Mouse (Mus musculus): ENCODE data around the gene Epha2. TPM values are rescaled to one million over a fixed set of nuclear protein-coding genes. Genes with fewer than 3 reads are reported as not detected.

The Epha2 gene
- 3.5 and 4.7 TPM in 2 replicates for polyA plus RNA-seq (2015; fragmentation: Nextera tagmentation; extraction: Ambion mirVana)

- Histone ChIP-seq H3K27me3 (peaks cover 67% of the 10 kb centered on the region), H3K27ac (no peak within 1 kb of the TSS), H3K36me3 (no peaks in the 10 kb centered on the region), H3K4me3 (replicated peaks) (peak within 1 kb of the TSS; percentile 69), H3K4me1 (replicated peaks) (peaks cover 46% of the 10 kb centered on the region), H3K9me3 (no peaks in the 10 kb centered on the region), H3K4me2 (replicated peaks) (peak within 1 kb of the TSS; percentile 98), H3K9ac (replicated peaks) (peak within 1 kb of the TSS; percentile 73)
- ATAC-seq: peak; percentile 65
- WGBS: 0% methylated on average over 31 of the region's 35 CpGs
These were observed at the start of gene Epha2 for GRCm38 (mm10) chr4:141301116-141301553. TSS of gene Epha2 (plus strand) at chr4:141301240.

- H3K9ac ChIP-seq (replicated peaks): no peak overlapping the region
- peaks cover 14% of the 10 kb centered on the region for H3K4me1 ChIP-seq (replicated peaks)
- no peak for ATAC-seq
- H3K4me3 ChIP-seq (replicated peaks): no peak overlapping the region
- no peaks in the 10 kb centered on the region for H3K36me3 ChIP-seq
- peaks cover 33% of the 10 kb centered on the region for H3K27me3 ChIP-seq
- H3K9me3 ChIP-seq: no peaks in the 10 kb centered on the region
- H3K4me2 ChIP-seq (replicated peaks): no peak overlapping the region
- no peak overlapping the region for H3K27ac ChIP-seq
- WGBS: 72% methylated on average over 2 of the region's 2 CpGs
These were observed 48.4 kb upstream of the Epha2 start for GRCm38 (mm10) chr4:141252641-141253040.

GRCm38 (mm10) chr4:141254234-141254633, 46.8 kb upstream of the Epha2 start:
- Histone ChIP-seq H3K4me2 (replicated peaks) (no peak overlapping the region), H3K36me3 (no peaks in the 10 kb centered on the region), H3K4me1 (replicated peaks) (peaks cover 4% of the 10 kb centered on the region; the same call in 1 of the 2 replicates), H3K4me3 (replicated peaks) (no peak overlapping the region), H3K27ac (no peak overlapping the region), H3K9ac (replicated peaks) (0 out of 2 replicates have a peak overlapping the region, but pooled peaks have one; percentile 3), H3K9me3 (no peaks in the 10 kb centered on the region), H3K27me3 (peaks cover 17% of the 10 kb centered on the region)
- no peak; the same call in 1 of the 2 replicates for ATAC-seq
- 83% methylated on average over 16 of the region's 16 CpGs for WGBS

- WGBS: 67% methylated on average over 5 of the region's 5 CpGs
- H3K27me3 ChIP-seq: no peaks in the 10 kb centered on the region
- H3K4me2 ChIP-seq (replicated peaks): no peak overlapping the region
- no peaks in the 10 kb centered on the region; the same call in 1 of the 2 replicates for H3K4me1 ChIP-seq (replicated peaks)
- H3K9ac ChIP-seq (replicated peaks): no peak overlapping the region
- no peaks in the 10 kb centered on the region for H3K9me3 ChIP-seq
- no peak overlapping the region for H3K4me3 ChIP-seq (replicated peaks)
- H3K27ac ChIP-seq: no peak overlapping the region
- H3K36me3 ChIP-seq: no peaks in the 10 kb centered on the region
- ATAC-seq: no peak
These were observed 43.6 kb upstream of the Epha2 start for GRCm38 (mm10) chr4:141257440-141257839.

- Histone ChIP-seq H3K9ac (replicated peaks) (no peak overlapping the region), H3K27ac (no peak overlapping the region), H3K9me3 (no peaks in the 10 kb centered on the region), H3K4me1 (replicated peaks) (no peaks in the 10 kb centered on the region; the same call in 1 of the 2 replicates), H3K36me3 (no peaks in the 10 kb centered on the region), H3K27me3 (no peaks in the 10 kb centered on the region), H3K4me2 (replicated peaks) (no peak overlapping the region), H3K4me3 (replicated peaks) (no peak overlapping the region)
- ATAC-seq: no peak
- WGBS: 79% methylated on average over 12 of the region's 12 CpGs
These were observed 41.6 kb upstream of the Epha2 start for GRCm38 (mm10) chr4:141259413-141259812.

DNA sequence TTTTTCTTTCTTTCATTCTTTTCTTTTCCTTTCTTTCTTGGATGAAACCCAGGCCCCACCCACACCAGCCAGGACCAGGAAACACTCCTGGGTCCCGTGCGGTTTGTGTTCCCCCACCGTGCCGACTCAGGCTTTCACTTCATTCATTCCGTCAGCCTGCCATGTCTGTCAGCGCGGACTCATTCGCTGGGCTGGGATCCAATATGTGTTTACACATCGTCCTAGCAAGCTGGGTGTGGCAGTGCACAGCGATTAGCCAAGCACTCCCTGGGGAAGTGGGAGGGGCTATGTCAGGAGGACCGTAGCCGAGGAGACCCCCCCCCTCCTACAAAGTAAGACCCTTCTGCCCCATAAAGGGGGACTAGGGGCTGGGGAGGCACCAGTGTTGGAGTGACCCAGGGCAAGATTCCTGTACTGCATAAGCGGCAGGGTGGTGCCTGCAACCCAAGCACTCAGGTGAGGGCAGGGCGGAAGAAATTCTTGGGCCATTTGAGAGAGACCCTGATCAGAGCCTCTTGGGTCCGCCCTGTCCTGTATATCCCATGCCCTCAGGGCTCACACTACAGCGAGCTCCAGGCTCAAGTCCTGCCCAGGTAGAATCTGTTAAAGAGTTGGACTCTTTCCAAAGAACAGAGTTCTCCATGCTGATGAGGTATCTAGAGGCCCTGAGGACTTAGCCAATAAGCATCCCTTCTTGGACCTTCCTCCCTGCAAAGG, 40.9 kb upstream of the Epha2 start:
- Histone ChIP-seq H3K9ac (replicated peaks) (no peak overlapping the region), H3K4me3 (replicated peaks) (no peak overlapping the region), H3K9me3 (no peaks in the 10 kb centered on the region), H3K27ac (no peak overlapping the region), H3K4me2 (replicated peaks) (no peak overlapping the region), H3K27me3 (no peaks in the 10 kb centered on the region), H3K36me3 (no peaks in the 10 kb centered on the region), H3K4me1 (replicated peaks) (no peaks in the 10 kb centered on the region)
- 76% methylated on average over 16 of the region's 16 CpGs for WGBS
- ATAC-seq: no peak

GRCm38 (mm10) chr4:141262906-141263637, 38.0 kb upstream of the Epha2 start:
- no peaks in the 10 kb centered on the region for H3K9me3 ChIP-seq
- H3K4me3 ChIP-seq (replicated peaks): no peak overlapping the region
- 82% methylated on average over 10 of the region's 10 CpGs for WGBS
- no peak overlapping the region for H3K27ac ChIP-seq
- no peak overlapping the region for H3K4me2 ChIP-seq (replicated peaks)
- H3K36me3 ChIP-seq: no peaks in the 10 kb centered on the region
- H3K9ac ChIP-seq (replicated peaks): no peak overlapping the region
- no peaks in the 10 kb centered on the region for H3K4me1 ChIP-seq (replicated peaks)
- H3K27me3 ChIP-seq: no peaks in the 10 kb centered on the region
- ATAC-seq: no peak

DNA sequence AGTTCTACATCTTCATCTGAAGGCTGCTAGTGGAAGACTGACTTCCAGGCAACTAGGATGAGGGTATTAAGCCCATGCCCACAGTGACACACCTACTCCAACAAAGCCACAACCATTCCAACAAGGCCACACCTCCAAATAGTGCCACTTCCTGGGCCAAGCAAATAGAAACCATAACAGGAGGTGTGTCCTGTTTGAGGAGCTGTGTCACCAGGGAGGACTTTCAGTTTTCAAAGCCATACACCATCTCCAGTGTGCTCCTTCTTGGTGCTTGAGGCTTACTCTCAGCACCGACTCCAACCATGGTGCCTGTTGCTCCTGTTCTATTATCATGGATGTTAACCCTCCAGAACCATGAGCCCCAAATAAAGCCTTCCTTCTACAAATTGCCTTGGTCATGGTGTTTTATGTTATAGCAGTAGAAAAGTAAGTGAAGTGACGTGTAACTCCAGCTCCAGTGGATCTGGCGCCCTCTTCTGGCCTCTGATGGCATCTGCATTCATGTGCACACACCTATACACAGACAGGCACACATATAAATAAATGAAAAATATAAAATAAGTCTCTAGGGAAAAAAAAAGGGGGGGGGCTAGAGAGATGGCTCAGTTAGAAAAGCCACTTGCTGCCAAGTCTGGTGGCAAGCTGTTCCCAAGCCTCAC, 34.9 kb upstream of the Epha2 start:
- no peaks in the 10 kb centered on the region for H3K36me3 ChIP-seq
- H3K9me3 ChIP-seq: no peaks in the 10 kb centered on the region
- H3K4me3 ChIP-seq (replicated peaks): no peak overlapping the region
- H3K4me2 ChIP-seq (replicated peaks): no peak overlapping the region
- 86% methylated on average over 3 of the region's 3 CpGs for WGBS
- ATAC-seq: no peak
- H3K4me1 ChIP-seq (replicated peaks): no peaks in the 10 kb centered on the region
- no peak overlapping the region for H3K27ac ChIP-seq
- no peak overlapping the region for H3K9ac ChIP-seq (replicated peaks)
- no peaks in the 10 kb centered on the region for H3K27me3 ChIP-seq

- 80% methylated on average over 3 of the region's 3 CpGs for WGBS
- no peak for ATAC-seq
- Histone ChIP-seq H3K36me3 (no peaks in the 10 kb centered on the region), H3K9me3 (no peaks in the 10 kb centered on the region), H3K9ac (replicated peaks) (no peak overlapping the region), H3K4me1 (replicated peaks) (no peaks in the 10 kb centered on the region), H3K27me3 (peaks cover 9% of the 10 kb centered on the region; the same call in 1 of the 2 replicates), H3K4me2 (replicated peaks) (no peak overlapping the region), H3K4me3 (replicated peaks) (no peak overlapping the region), H3K27ac (no peak overlapping the region)
These were observed 33.8 kb upstream of the Epha2 start for GRCm38 (mm10) chr4:141267250-141267649.

DNA sequence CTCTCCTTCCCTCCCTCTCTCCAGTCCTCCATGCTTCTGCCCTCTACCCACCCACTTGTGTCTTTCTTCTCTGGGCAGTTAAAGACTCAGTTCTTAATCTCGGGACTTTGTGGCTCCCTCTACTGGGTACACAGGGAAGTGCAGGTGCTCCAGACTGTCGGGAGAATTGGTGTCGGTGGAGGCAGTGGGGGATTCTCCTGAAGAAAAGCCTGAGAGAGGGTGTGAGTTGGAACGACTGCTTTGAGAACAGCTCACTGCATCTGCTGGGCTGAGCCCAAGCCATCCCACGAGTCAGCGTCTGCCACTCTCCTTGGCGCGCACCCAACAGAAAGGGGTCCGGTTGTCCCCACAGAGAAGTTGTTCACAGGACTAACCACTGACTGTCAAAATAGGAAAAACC, 33.2 kb upstream of the Epha2 start:
- H3K9ac ChIP-seq (replicated peaks): no peak overlapping the region
- no peaks in the 10 kb centered on the region for H3K36me3 ChIP-seq
- ATAC-seq: no peak
- H3K27ac ChIP-seq: no peak overlapping the region
- no peaks in the 10 kb centered on the region for H3K4me1 ChIP-seq (replicated peaks)
- WGBS: 43% methylated on average over 9 of the region's 9 CpGs
- H3K27me3 ChIP-seq: peaks cover 14% of the 10 kb centered on the region; the same call in 1 of the 2 replicates
- no peaks in the 10 kb centered on the region for H3K9me3 ChIP-seq
- no peak overlapping the region for H3K4me3 ChIP-seq (replicated peaks)
- H3K4me2 ChIP-seq (replicated peaks): no peak overlapping the region

DNA sequence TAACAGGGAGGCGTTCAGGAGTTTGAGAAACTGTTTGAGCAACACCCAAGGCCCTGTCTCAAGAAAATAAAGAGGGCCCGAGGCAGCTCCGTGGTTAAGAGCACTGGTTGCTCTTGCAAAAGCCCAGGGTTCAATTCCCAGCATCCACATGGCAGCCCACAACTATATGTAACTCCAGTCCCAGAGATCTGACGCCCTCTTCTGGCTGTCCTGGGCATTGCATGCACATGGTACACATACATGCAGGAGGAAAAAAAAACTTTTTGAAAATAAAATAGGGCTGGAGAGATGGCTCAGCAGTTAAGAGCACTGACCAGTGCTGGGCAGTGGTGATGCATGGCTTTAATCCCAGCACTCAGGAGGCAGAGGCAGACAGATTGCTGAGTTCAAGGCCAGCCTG, 32.7 kb upstream of the Epha2 start:
- H3K9me3 ChIP-seq: no peaks in the 10 kb centered on the region
- H3K4me3 ChIP-seq (replicated peaks): no peak overlapping the region
- H3K4me1 ChIP-seq (replicated peaks): peaks cover under 1% of the 10 kb centered on the region
- H3K36me3 ChIP-seq: no peaks in the 10 kb centered on the region
- no peak overlapping the region for H3K27ac ChIP-seq
- ATAC-seq: no peak
- peaks cover 14% of the 10 kb centered on the region; the same call in 1 of the 2 replicates for H3K27me3 ChIP-seq
- no peak overlapping the region for H3K4me2 ChIP-seq (replicated peaks)
- no peak overlapping the region for H3K9ac ChIP-seq (replicated peaks)
- 82% methylated on average over 4 of the region's 4 CpGs for WGBS

- Histone ChIP-seq H3K36me3 (no peaks in the 10 kb centered on the region), H3K27ac (no peak overlapping the region), H3K9ac (replicated peaks) (no peak overlapping the region), H3K4me1 (replicated peaks) (peaks cover 8% of the 10 kb centered on the region), H3K4me3 (replicated peaks) (no peak overlapping the region), H3K27me3 (peaks cover 14% of the 10 kb centered on the region; the same call in 1 of the 2 replicates), H3K4me2 (replicated peaks) (no peak overlapping the region), H3K9me3 (no peaks in the 10 kb centered on the region)
- WGBS: 86% methylated on average over 6 of the region's 6 CpGs
- ATAC-seq: no peak
These were observed 32.0 kb upstream of the Epha2 start for GRCm38 (mm10) chr4:141269080-141269479.

All from midbrain, embryonic 13.5 days (tissue).